Mouse (Mus musculus) thymus, postnatal 14 days (tissue): ENCODE data around the gene Wdr83.

Experiments used
- DNase-seq: peaks from one replicate; pipeline ENCODE4 v3.0.0; 2021

Wdr83 gene

DNA sequence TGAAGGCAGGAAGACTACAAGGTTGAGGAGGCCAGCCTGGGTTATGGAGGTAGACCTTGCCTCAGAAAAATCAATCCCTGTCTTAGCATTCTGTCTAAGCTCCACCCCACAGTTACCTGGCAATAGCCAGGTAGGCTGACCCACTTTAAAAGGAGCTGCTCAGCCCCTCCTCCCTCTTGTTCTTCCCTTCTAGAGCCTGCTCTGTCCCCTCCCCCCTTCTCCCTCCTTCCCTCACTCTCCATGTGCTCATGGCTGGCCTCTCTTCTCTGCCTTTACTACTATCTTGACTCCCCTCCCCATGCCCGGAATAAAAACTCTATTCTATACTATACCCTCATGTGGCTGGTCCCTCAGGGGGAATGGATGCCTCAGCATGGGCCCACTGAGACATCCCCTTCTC lies 47.2 kb downstream of the Wdr83 start:
- DNase-seq: no peak

DNA sequence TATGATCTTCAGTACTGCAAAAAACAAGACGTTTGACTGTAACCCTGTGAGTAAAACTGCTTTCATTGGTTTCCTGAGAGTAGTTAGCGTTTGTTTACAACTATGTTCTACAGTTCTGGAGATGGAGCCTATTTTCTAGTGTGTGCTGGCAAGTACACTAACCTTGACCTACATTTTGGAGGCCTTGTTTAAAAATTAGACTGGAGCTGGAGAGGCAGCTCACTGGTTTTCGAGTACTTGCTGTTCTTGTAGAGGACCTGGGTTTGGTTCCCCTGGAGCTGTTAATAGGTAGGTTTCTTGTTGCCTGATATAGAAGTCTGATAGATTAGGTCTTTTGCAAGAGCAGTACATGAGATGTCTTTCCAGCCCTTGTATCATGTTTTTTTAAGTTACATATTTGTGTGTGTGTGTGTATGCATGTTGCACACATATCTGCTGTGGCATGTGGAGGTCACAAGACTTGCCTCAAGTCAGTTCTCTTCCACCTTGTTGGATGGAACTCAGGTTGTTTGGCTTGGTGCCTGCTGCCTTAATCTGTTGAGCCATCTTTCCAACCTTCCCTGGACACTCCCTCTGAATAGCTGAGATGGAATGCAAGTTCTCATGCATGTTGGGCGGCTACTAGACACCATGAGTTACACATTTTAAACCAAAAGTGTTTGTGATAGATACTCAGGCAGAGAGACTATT lies 48.3 kb downstream of the Wdr83 start:
- no peak for DNase-seq

DNA sequence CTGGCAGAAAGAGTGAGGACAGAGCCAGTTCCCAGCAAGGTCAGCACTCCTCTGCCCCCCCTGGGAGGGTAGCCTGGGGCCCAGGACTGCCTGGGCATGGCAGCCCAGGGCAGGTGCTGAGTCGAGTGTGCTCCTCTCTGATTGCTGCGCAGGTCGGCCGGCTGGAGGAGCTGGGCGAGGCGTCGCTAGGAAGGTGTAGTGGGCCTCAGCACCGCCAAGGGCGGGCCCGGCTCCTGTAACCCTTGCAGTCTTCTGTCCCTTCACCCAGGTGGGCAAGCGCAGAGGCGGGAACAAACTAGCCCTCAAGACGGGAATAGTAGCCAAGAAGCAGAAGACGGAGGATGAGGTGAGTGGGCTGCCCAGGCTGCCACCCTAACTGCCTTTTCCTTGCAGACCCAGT lies 51.8 kb downstream of the Wdr83 start:
- no peak for DNase-seq

DNA sequence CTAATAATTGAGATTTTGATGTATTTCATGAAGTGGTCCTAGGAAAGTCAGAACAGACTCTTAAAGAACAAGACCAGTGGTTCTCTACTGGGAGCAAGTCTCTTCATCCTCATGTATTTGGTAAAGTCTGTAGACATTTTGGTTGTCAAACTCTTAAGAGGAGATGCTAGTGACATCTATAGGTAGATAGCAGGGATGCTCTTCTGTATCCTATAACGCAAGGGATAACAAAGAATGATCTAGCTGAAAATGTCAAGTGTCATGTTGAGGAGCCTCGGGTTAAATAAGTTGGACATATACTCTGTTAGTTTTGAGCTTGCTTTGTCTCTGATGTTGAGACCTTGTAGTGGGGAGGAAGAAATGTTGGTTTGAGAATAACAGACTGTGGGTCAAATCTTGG lies 53.2 kb downstream of the Wdr83 start:
- no peak for DNase-seq

DNA sequence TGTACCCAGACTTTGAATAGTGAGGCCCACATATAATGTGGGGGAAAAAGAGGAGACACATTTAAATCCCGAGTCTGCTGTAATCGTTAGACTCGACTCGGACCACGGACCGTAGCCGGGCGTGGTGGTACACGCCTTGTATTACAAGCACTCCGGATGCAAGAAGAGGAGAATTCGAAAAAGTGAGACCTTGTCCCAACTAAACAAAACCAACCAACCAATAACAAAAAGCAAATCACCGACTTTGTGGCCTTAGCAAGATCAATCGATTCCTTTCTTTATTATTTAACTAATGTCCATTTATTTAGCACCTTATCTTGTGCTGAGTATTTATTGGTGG lies 53.6 kb downstream of the Wdr83 start:
- DNase-seq: peak; percentile 28

DNA sequence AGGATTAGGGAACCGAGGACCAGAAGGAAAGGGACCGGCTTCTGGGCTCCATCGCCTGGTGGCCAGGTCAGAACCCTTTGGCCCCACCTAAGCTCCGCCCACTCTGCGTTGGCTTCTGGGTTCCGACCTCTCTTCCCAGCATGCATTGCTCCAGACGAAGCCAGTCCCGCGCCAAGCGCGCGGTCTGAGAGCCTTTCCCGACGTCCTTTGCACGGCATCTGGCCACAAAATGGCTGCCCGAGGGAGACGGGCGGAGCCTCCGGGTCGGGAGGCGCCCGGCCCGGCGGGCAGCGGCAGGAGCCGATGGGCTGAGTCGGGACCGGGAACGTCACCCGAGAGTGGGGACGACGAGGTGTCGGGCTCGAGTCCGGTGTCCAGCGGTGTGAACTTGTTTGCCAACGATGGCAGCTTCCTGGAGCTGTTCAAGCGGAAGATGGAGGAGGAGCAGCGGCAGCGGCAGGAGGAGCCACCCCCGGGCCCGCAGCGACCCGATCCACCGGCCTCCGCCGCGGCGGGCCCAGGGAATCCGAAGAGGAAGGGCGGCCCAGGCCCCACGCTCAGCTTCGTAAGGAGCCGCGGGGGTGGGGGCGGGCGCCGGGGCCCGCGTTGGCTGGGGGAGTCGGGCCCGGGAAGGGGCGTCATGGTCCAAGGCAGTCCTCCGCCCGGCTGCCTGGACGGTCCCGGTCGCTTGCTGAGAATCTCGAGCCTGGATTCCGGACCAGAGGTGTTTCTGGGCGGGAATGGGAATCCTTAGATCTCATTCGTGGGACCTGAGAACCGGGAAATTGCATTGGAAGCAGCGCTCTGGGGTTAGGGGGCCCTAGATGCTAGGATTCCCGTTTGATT lies 54.2 kb downstream of the Wdr83 start, which contains the start of gene Trir:
Gene Trir, plus strand, starts transcription at position 154 of the 846 bp plus-strand sequence.
- DNase-seq: peak; percentile 94

DNA sequence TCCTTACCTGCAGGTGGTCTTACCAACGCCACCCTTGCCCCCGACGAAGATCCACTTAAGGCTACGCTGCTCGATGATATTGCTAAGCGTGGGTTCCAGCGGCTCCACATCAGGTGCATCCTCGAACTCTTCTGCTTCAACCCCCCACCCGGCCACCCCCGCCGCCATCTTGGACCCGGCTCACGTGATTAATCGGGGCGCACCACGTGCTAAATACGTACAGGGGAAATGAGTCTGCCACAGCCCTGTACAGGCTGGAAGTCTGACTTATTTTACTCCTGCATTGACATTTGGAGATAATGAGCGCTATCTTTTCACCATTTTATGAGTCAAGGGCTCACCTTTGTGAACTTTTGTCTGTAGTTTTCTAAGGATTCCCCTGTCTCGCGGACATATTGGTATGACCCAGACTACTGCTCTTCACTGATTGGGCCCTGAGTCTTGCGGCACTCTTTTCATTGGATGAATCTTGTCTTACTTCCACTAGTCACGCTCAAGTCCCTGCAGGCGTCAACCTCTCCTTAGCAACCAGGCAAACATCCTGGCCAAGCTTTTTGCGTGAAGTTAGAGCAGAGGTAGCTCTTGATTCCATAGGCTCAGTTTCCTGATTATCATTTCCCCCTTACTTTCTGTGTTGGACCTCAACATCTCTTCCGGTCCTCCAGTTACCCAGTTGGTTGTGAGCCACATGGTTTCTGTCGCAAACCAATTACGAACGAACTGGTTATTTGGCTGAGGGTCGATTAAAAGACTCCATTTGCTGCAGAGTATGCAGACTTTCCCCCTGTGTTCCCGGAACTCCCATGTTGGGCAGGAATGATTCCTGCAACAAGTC lies 55.8 kb downstream of the Wdr83 start, which contains the start of gene Asna1:
Gene Asna1, minus strand, starts transcription at position 184 of the 835 bp plus-strand sequence.
- peak; percentile 80 for DNase-seq
